Mouse (Mus musculus) retina, embryonic 14.5 days (tissue): ENCODE measurements around the gene Hdac5.
A peak's percentile ranks its signal among the peaks of the same experiment; 100 is the strongest.

Source experiments
- DNase-seq: peaks from one replicate; pipeline ENCODE4 v3.0.0-alpha.2; 2015; ENCODE audit warnings: low spot score

Hdac5 gene

DNA sequence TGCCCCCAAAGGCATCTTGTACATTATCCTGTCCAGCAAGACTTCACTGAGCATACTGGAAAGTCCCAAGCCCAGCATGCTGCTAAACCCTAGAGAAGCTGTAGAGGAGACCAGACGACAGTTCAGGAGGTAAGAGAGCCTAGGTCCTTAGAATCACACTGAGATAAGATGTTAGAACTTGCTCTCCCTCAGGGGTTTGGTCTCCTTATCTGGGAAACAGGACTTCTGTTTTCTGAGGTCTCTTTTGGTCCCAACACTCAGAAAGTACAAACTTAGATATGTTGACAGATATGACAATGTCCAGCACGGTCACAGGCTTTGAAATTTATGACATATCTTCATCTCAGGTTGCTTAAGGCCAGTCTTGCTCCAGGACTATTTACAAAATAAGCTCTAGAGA lies 6.1 kb upstream of the Hdac5 start:
- no peak for DNase-seq

DNA sequence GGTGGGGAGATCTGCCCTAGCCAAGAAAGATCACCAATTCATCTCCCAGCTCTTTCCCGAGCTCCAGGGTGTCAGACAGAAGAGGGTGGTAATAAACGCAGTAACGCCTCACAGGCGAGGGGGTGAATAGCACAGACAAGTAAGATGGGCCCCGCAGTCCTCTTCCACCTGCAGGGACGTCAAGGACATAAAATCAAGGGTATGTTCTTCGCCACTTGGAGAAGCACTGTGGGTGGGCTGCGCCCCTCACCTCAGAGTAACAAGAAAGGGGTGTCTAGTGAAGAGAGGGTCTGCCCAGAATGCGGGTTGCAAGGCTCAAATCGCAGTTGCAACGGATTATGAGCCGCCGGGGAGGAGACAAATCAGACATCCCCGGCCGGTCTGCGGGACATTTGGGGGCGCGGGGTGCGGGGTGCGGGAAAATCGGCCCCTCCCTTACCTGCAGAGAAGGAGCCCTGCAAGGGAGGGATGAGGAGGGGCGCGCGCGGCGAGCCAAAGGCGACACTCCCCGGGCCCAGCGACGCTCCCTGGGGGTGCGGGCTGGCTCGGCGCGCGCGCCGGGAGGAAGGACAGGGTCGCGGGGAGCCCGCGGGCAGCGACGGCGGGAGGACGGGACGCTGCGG lies 524 bp downstream of the Hdac5 start:
- peak; percentile 30 for DNase-seq

DNA sequence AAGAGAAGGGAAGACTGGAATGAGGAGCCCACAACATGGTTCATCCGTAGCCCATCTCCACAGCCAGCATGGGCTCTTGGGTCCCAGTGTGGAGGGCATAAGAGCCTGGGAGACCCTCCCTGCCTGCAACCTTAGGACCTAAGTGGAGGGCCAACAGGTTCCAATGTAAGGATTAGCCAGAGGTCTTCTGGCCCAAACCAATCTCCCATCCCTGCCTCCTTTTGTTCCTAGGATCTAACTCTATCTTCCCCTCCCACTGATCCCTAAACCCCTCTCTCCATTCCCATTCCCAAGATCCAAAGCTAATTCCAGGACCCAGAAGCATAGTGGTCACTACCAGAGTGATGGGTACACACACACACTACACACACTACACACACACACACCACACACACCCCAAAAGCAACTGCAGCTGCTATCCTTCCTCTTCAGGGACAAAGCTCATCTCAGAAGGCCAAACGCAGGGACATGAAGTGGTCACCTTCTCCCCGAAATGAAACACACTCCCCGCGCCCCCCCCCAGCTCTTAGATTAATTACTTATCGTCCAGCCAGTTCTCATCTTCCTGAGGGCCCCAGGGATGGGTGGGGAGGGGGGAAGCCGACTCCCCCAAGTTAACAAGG lies 1.2 kb downstream of the Hdac5 start:
- DNase-seq: no peak

DNA sequence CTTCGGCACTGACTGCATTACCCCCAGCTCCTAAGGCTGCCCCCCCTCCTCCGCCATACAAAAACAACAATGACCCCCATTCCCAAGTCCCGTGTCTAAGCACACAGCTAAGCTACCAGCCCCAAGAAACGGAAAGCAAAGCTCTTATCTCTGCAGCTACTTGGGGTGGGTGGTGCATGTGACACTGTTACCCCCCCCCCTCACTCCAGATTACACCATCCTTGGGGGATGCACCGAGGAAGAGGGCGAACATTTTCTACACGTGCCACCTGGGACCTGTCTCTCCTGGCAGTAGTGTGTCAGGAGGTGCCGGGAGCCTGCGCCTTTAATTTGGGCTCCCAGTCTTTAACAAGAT lies 1.8 kb downstream of the Hdac5 start:
- DNase-seq: peak; percentile 25

DNA sequence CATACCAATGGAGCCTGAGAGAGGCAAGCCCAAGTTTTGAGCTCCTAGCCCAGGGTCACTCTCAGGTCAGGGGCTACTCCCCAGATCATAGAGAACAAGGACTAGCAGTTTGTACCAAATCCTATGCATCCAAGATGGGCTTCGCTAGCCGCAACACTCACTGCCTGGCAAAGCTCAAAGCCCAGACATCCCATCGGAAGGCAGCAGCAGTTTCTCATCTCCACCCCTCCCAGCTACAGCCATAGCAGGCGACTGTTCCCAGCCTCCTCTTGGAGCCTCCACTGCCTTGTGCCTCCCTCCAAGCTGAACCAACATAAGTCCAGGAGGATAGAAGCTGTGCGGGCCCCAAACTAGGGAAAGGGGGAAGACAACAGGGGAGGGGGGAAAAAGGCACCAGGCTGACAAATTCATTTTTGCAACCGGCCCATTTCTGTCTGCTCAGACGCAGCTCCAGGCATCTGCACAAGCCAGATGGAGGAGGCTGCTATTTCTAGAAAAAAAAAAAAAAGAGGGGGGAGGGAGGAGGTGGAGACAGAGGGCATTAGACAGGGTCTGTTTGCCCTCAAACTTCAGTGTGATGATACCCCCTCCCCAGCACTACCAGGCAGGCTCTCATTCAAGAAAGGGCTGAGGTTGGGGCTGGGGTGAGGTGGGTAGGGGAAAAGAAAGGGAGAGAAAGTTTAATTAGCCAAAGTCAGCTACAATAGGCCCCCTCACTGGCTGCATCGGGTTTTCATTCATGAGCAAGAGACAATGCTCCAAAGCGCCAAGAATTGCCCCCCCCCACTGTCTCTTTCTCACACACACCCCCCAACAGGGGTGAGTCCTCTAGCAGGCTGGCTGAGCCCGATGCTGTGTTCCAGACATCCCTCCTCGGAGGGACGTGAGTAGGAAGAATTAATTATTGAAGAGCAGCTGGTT lies 2.4 kb downstream of the Hdac5 start:
- peak; percentile 51 for DNase-seq

DNA sequence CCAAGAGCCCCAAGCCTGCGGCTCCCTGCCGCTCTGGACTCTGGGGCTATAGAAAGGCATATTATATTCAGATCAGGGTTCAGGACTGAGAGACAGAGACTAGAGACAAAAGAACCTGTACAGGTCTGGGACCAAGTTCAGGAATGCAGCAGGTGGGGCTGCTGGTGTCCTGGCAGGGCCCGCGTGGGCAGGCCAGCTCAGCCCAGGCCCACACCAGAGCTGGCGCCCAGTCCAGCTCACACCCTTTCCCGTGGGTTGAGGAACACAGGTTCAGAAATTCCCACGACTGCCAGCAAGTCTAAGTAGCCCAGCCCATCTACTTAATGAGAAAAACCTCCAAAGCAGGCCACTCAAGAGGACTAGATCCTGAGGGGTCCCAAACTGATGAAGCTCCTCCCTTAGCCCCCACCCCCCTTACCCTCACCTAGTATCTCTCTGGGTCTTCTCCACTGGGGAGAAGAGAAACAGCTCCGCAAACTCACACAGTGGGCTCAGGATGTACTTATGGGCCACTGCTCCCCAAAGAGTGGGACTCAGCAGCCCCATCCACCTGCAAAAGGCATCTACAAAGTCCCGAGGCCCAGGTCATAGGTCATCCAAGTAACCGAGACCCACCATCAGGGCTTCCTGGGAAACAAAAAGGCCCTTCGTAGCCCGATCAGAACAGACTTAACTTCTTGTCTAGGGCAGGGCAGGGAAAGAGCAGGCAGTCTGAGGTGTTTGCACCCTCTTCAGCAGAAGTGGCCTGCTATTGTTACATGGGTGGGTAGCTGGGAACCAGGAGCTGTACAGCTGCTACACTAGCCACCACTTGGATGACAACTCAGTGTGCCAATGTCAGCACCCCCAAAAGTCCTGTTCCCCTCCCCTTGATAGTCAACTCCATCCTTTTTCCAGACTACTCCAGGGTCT lies 3.6 kb downstream of the Hdac5 start:
- DNase-seq: no peak

DNA sequence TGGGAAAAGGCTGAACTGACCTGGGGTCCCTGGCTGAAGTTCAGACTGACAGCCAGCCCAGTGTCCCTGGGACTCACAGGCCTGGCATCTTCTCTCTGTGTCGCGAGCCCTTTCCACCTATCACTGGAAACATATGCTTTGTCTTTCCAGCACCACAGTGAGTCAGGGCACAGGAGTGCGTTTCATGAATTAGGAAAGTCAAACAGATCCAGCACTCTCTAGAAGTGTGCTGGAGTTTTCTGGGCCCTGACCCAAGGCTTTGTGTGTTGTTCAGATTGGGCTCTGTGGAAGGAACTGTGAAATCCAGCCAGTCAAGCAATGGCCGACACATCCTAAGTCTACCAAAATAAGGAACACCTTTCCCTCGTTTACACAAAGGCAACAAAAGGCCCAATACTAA lies 4.7 kb downstream of the Hdac5 start:
- no peak for DNase-seq

DNA sequence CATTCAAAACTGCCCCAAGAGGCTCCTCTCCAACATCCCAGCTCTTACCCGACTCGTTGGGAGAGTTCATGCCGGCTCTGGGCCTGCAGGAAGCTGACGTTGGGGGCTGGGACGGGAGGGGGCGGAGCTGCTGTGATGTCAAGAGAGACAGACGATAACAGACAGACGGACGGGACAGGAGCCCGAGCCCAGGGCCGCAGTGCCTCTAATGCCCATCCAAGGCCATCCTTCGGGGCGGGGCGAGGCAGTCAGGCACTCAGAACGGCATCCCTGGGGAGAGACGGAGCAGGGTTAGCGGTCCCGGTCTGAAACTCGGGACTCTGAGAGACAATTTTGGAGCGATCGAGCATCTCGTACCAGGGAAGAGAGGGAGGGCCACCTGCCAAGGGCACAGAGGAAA lies 5.3 kb downstream of the Hdac5 start:
- DNase-seq: no peak

DNA sequence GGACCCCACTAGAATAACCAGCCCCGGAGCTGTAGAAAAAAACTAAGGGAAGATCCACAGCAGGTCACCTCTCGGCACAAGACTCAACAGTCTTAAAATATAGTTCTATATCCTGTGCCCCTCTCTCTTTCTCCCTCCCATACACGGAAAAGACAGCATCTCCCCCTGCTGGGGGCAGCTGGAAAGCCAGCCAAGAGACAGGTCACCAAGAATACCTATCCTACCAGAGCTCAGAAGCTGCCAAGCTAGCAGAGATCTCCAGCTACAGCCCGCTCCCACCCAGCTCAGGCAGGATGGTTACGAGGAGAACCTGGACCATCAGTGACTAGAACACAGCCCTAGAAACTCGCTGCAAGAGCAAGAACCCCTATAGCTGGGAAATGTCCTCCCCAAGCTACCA lies 6.8 kb downstream of the Hdac5 start:
- peak; percentile 85 for DNase-seq

DNA sequence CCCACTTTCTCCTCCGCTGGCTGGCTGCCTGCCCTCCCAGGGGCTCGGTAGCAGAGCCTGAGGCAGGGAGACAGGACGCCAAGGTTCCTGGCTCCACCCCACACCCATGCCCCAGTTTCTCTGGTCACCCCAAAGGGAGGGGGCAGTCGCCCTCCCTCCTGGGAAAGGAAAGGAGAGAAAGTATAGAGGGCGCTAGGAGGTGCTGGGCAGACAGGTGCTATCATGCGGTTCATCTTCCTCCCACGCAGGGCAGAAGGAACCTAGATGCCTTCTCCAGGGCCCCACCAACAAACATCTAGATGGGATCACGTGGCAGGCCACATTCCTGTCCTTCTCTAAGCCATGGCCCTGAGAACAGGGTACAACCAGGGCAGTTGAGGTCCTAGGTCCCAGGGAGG lies 8.0 kb downstream of the Hdac5 start:
- peak; percentile 64 for DNase-seq

DNA sequence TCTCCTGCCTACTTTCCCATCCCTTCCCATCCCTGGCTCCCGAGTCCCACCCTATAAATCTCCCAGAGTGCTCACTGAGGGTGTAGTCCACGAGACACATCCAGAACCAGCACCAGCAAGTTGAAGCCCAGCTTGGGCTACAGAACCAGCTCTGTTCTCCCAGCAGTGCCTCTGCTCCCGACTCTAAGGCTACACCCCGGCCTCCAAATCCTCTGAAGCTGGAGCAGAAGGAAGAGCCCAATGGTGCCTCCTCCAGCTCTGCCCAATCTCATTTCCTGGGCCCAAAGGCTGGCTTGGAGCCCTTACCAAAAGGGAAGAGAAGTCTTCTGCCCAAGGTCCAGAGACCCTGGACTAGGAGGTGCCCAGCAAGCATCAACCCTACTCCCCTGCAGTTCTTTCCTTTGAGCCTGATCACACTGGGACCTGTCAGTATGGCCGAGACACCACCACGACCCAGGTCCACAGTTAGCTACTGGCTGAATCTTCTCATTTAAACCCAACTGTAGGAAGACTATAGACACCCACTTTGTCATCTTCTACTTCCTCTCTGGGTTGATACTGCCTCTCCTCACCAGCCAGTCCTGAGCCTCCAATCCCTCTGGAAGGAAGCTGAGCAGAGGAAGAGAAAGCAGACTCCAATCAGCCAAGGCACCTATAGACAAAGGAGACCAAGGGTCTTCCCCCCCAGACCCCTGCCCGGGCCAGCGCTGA lies 8.6 kb downstream of the Hdac5 start:
- DNase-seq: no peak

DNA sequence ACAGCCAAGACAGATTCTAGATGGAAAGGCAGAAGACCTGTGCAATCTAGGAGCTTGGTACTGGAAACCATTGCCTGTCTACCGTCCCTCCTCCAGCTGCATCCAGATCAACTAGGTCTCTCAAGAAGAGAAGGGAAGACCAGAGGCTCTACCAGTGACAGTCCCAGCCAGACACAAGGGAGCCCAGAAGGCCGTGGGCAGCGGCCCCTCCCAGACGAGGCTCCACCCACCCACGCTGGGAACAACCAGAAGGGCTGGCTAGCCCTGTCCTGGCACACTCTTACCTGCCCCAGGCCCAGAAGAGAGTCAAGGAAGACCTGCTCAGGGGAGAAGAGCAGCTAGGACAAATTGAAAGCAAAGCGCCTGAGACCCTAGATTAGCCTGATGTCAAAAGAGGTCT lies 9.5 kb downstream of the Hdac5 start:
- no peak for DNase-seq

DNA sequence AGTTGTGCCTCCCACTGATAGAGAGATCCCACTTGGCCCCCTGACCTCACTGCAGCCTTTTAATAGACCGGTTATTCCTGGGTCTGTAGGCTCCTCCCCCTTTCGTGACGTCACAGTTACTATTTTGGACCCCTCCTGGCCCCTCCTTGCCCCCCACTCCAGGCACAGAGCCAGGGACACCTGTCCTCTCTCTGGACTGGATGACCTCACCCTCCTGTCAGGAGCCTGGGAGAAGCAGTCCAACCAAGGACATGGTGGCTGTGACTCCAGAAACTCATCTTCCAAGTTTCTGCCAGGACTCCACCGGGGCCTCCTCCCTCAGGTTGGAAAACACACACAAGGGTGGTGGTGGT lies 10.0 kb downstream of the Hdac5 start:
- DNase-seq: no peak

DNA sequence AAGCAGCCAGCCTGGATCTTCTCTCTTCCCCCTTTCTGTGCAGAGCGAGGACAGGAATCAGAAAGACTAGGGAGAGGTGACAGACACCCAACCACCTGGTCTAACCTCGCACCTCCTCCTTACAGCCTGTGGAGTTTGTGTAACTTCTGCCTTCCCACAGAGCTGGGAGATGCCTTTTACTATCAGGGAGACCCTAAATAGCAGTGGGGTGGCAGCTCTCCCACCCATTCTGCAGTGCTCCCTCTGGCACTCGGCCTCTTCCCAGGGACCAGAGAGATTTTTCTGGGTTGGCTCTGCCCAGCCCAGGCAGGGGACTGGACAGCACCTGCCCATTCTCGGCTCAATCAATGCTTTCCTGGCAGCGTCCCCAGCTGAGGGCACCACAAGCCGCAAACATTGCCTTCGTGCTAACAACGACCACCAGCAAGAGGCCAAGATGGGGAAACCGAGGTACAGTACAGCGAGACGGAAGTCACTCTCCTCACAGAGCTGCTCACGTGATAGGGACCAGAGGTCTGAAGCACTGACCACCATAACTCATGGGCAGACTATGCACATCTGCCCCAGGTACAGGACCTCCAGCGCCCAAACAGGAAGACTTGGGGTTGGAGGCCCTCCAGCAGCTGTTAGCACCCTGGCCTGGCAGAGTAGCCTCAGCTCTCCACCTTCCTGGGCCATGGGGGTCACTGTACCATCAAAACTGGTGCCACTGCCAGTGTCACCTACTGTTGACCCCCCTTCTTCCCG lies 10.5 kb downstream of the Hdac5 start:
- DNase-seq: no peak

DNA sequence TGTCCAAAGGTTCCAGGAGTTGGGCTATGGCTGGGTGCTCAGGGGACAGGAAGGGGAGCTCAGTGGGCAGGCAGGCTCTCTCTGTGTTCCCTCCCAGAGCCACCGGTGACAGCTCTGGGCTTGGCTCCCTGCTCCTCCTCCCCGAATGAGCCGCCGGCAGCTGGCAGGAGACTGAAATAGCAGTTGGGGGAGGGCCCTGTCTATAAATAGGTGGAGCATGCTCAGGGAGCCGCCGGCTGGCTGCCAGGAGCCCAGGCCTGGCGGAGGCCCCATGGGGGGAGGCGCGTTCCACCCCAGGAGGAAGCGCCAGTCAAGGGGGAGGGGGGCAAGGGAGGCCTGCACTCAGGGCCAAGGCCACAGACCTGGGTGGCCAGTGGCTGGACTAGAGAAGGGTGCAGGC lies 11.2 kb downstream of the Hdac5 start:
- DNase-seq: peak; percentile 84

DNA sequence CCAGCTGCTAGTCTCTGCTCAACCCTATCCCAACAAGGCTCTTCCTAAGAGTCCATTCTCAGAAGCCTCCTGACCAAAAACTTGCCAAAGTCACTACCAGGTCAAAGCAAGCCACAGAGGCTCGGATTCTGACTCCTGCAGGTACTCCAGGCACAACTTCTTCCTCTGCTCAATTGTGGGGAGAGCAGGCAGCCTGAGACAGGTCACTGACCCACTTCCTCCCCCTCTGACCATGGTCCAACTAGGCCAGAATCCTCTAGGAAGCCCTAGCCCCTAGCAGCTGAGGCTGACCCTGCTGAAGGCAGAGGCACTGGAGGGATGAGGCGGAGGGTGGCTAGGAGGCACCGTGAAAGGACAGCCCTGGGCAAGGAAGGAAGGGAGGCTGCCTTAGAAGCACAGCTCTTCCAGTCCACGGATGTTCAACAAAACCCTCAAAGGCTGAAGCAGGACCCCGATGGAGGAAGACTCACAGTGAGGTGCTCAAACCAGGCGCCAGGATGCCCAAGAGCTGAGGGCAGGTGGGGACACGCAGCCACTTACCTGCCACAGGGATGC lies 12.0 kb downstream of the Hdac5 start:
- no peak for DNase-seq

DNA sequence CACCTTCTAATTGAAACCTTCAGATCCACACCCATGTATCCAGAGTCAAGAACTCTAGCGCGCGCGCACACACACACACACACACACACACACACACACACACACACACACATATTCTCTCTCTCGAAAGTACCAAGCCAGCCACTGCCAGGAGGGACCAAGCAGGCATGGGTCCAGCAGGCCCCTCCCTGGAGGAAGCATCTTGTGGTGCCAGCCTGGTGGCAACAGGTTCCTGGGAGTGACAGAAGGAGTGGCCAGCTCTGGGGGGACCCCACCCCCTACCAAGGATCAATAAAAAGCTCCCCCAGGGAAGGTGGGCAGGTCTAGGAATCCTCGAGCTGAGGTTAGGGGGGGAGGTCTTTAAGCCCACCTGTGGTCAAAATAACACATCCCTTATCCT lies 12.6 kb downstream of the Hdac5 start:
- DNase-seq: no peak

DNA sequence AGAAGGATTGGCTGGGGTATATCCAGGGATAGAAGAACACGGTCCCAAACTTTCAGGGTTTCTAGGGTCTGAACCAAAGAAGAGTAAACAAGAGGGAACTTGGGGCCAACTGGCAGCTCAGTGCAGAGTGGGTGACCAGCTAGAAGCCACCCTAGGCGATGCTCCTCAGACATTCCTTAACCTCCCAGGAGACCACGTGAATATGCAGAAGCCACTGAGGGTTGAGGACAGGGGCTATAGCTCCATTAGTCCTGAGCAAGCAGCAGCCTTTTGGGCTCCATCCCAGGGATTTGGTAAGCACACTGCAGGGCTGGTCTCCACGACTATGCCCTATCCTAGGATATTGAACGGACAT lies 13.1 kb downstream of the Hdac5 start:
- no peak for DNase-seq

DNA sequence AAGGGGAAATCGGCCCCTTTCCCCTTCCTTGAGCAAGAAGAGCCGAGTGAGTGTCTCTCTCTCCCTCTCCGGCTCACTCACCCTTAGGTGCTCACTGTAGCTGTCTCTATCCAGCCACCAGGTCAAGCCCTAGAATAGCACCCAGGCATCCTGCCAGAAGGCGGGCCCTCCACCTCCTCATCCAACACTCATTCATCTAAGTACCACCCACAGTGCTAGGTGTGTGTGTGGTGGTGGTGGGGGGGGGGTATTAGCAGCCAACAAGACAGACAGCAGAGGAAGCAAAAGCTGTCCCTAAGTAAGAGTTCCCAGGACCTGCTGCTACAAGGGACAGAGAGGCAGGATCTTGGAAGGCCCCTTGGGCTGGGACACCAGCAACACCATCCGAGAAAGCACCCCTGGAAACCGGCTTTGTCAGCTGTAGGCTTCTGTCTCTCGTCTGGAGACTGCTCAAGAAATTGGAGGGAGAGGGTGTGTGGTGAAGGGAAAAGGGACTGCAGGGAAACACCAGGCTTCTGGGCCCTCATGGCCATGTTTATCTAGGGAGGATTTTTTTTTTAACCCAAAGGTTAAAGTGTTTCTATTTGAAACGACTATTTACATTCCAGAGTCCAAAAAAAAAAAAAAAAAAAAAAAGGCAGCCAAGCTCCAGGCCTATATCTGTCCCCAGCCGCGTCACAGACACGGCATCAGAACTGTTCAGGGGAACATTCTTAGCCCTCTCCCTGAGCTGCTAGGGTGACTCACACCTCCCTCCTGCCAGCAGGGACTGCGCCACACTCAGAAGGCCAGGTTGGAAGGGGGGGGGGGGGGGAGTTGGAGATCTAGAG lies 13.7 kb downstream of the Hdac5 start:
- no peak for DNase-seq

DNA sequence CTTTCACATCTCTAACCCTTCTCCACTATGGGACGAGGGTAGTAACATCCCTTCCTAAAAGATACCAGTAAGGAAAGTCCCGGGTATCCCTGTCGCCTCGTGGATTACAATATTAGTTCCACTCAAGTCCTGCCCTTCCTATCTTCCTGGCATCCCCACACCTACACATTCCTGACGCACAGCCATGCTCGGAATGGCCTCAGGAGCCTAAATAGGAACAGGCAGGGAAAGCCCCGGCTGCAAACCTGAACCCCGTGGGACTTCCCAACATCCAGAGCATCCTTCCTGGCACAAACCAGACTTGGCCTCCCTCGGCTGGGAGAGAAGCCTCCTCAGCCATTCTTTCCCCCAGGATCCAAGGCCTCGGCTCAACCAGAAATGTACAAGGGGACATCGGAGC lies 14.5 kb downstream of the Hdac5 start:
- DNase-seq: no peak
